In genomic region chr19:5433951-5434350, GRCm38 (mm10) we compare ENCODE assay signal across 8 mouse cellular contexts. TPM values are rescaled to one million over a fixed set of nuclear protein-coding genes. Genes with fewer than 3 reads are reported as not detected.
DNase-seq lines count a peak whose midpoint lies in the region; ATAC-seq and TF ChIP-seq lines count a peak whose summit lies in the region.

No protein-coding gene starts in this region.

- no peak for DNase-seq in heart, postnatal 0 days (ENCODE audit: low spot score)
- DNase-seq in heart, adult 8-10 months (ENCODE audit: low spot score): no peak
- DNase-seq in MEL (ENCODE audit: low read depth, low spot score): no peak
- DNase-seq in hindbrain, embryonic 11.5 days (ENCODE audit: low spot score): no peak
- DNase-seq in liver, postnatal 0 days: no peak
- no peak for DNase-seq in cerebellum, postnatal 36 days
- no peak for DNase-seq in embryo, embryonic 10.5 days (ENCODE audit: low spot score)
- DNase-seq in urinary bladder, adult 18-20 months (ENCODE audit: low spot score in 2 of 2): no peak

- TF ChIP-seq POLR2A in MEL (IDR thresholded peaks at IDR 0.05; ENCODE audit: control insufficient read depth in 1 of 2, insufficient read depth in 1 of 2, low read depth in 1 of 2, low read length in 2 of 2, poor library complexity in 1 of 2): no peak

- peak overlapping the region; percentile 69; the same call in 1 of the 2 replicates for H3K27ac ChIP-seq in heart, postnatal 0 days (ENCODE audit: low read depth)
- H3K27ac ChIP-seq in MEL (ENCODE audit: control insufficient read depth, low read depth, low read length): peak overlapping the region; percentile 53
- no peak overlapping the region for H3K27ac ChIP-seq in hindbrain, embryonic 11.5 days (ENCODE audit: low read depth, low read length)
- peak overlapping the region; percentile 73; the same call in 1 of the 2 replicates for H3K27ac ChIP-seq in liver, postnatal 0 days (ENCODE audit: low read depth)

- WGBS in heart, postnatal 0 days: 41% methylated on average over 7 of the region's 7 CpGs
- 67% methylated on average over 7 of the region's 7 CpGs for WGBS in hindbrain, embryonic 11.5 days
- WGBS in liver, postnatal 0 days (ENCODE audit: insufficient replicate concordance): 59% methylated on average over 7 of the region's 7 CpGs

- no peaks in the 10 kb centered on the region; the same call in 1 of the 2 replicates for H3K79me2 ChIP-seq in MEL (ENCODE audit: control insufficient read depth, insufficient read depth, low read length, poor library complexity)

- ATAC-seq in heart, postnatal 0 days (ENCODE audit: insufficient read depth, low read depth): no peak
- ATAC-seq in hindbrain, embryonic 11.5 days (ENCODE audit: low FRiP score): no peak
- no peak for ATAC-seq in liver, postnatal 0 days

- no peak for TF ChIP-seq CTCF in heart, postnatal 0 days (IDR thresholded peaks at IDR 0.05; ENCODE audit: low read depth)
- no peak for TF ChIP-seq CTCF in MEL (IDR thresholded peaks at IDR 0.05 in 2 of 3, conservative IDR thresholded peaks at IDR 0.05 in 1 of 3; ENCODE audit: control insufficient read depth in 1 of 3, insufficient read depth in 1 of 3, low read depth in 2 of 3, low read length in 3 of 3, poor library complexity in 1 of 3, severe bottlenecking in 1 of 3)
- TF ChIP-seq CTCF in liver, postnatal 0 days (IDR thresholded peaks at IDR 0.05; ENCODE audit: low read depth): no peak

- no peaks in the 10 kb centered on the region for H3K27me3 ChIP-seq in heart, postnatal 0 days (ENCODE audit: control insufficient read depth, insufficient read depth, low read length)
- no peaks in the 10 kb centered on the region for H3K27me3 ChIP-seq in MEL (ENCODE audit: control insufficient read depth in 1 of 2, insufficient read depth in 2 of 2, low read length in 2 of 2)
- no peaks in the 10 kb centered on the region for H3K27me3 ChIP-seq in hindbrain, embryonic 11.5 days (ENCODE audit: control insufficient read depth, insufficient read depth, low read length)
- no peaks in the 10 kb centered on the region for H3K27me3 ChIP-seq in liver, postnatal 0 days (ENCODE audit: insufficient read depth, low read length)

- no peaks in the 10 kb centered on the region for H3K36me3 ChIP-seq in heart, postnatal 0 days (replicated peaks; ENCODE audit: control insufficient read depth, insufficient read depth, low read length)
- H3K36me3 ChIP-seq in MEL (ENCODE audit: control insufficient read depth in 1 of 2, insufficient read depth in 2 of 2, low read length in 2 of 2): peaks cover 0 to 9% of the 10 kb centered on the region in 2 experiments; a peak in 2 of 4 replicates
- H3K36me3 ChIP-seq in hindbrain, embryonic 11.5 days (ENCODE audit: control insufficient read depth, insufficient read depth, low read length): no peaks in the 10 kb centered on the region
- H3K36me3 ChIP-seq in liver, postnatal 0 days (replicated peaks; ENCODE audit: insufficient read depth, low read length): no peaks in the 10 kb centered on the region

- H3K4me1 ChIP-seq in heart, postnatal 0 days (ENCODE audit: control insufficient read depth, insufficient read depth): peaks cover 9% of the 10 kb centered on the region
- H3K4me1 ChIP-seq in MEL (ENCODE audit: control insufficient read depth in 1 of 2, insufficient read depth in 2 of 2, low read length in 2 of 2): peaks cover 5 to 16% of the 10 kb centered on the region in 2 experiments
- no peaks in the 10 kb centered on the region for H3K4me1 ChIP-seq in hindbrain, embryonic 11.5 days (replicated peaks; ENCODE audit: control insufficient read depth, insufficient read depth, low read length)
- H3K4me1 ChIP-seq in liver, postnatal 0 days (ENCODE audit: insufficient read depth): peaks cover 9% of the 10 kb centered on the region

- TF ChIP-seq RAD21 in MEL (IDR thresholded peaks at IDR 0.05; ENCODE audit: low read depth, low read length): no peak

- H3K9ac ChIP-seq in heart, postnatal 0 days (replicated peaks; ENCODE audit: low read depth, low read length): no peak overlapping the region
- H3K9ac ChIP-seq in MEL (ENCODE audit: control insufficient read depth, low read depth, low read length, poor library complexity, severe bottlenecking): peak overlapping the region; percentile 79
- 0 out of 2 replicates have a peak overlapping the region, but pooled peaks have one; percentile 12 for H3K9ac ChIP-seq in hindbrain, embryonic 11.5 days (ENCODE audit: low read depth, low read length)
- H3K9ac ChIP-seq in liver, postnatal 0 days (replicated peaks): no peak overlapping the region

- no peaks in the 10 kb centered on the region for H3K9me3 ChIP-seq in heart, postnatal 0 days (replicated peaks; ENCODE audit: control insufficient read depth, low read length)
- H3K9me3 ChIP-seq in MEL (replicated peaks; ENCODE audit: insufficient read depth, low read length): no peaks in the 10 kb centered on the region
- H3K9me3 ChIP-seq in hindbrain, embryonic 11.5 days (ENCODE audit: control insufficient read depth, low read length): no peaks in the 10 kb centered on the region
- no peaks in the 10 kb centered on the region for H3K9me3 ChIP-seq in liver, postnatal 0 days (ENCODE audit: low read length)

- no peak for TF ChIP-seq EP300 in heart, postnatal 0 days (IDR thresholded peaks at IDR 0.05; ENCODE audit: low read depth)
- no peak for TF ChIP-seq EP300 in MEL (IDR thresholded peaks at IDR 0.05; ENCODE audit: low read depth in 1 of 2, low read length in 2 of 2)
- no peak for TF ChIP-seq EP300 in liver, postnatal 0 days (IDR thresholded peaks at IDR 0.05; ENCODE audit: low read depth)

- no peak overlapping the region for H3K4me3 ChIP-seq in heart, postnatal 0 days (ENCODE audit: low read depth, low read length)
- H3K4me3 ChIP-seq in MEL (ENCODE audit: control insufficient read depth in 1 of 2, insufficient read depth in 1 of 2, low read depth in 2 of 2, low read length in 2 of 2): peak overlapping the region; percentile 70 to 71
- H3K4me3 ChIP-seq in hindbrain, embryonic 11.5 days (ENCODE audit: low read depth, low read length): no peak overlapping the region
- H3K4me3 ChIP-seq in liver, postnatal 0 days (ENCODE audit: low read depth, low read length): no peak overlapping the region

- H3K4me2 ChIP-seq in heart, postnatal 0 days (ENCODE audit: low read depth, low read length): peak overlapping the region; percentile 73
- peak overlapping the region; percentile 27; the same call in 1 of the 2 replicates for H3K4me2 ChIP-seq in hindbrain, embryonic 11.5 days (replicated peaks; ENCODE audit: low read depth, low read length)
- peak overlapping the region; percentile 95 for H3K4me2 ChIP-seq in liver, postnatal 0 days (ENCODE audit: low read depth, low read length)

RNA-seq across cellular contexts. Expression of gene AI837181, which starts 9.0 kb away (rescaled TPM):
- total RNA-seq in heart, postnatal 0 days (2014; rRNA removed; ENCODE audit: low replicate concordance): 47.4 and 59.1 TPM in 2 replicates
- 38.1 and 40.5 TPM in 2 replicates for polyA plus RNA-seq in heart, postnatal 0 days (2015; fragmentation: Nextera tagmentation; extraction: Ambion mirVana)
- total RNA-seq in heart, adult 8-10 months (2022): 10 to 100 TPM; 34.1 to 40.6 (median 36.2) TPM
- total RNA-seq in MEL (2012; rRNA removed): 8.4 and 8.9 TPM in 2 replicates
- 10 to 100 TPM in 1 of 2 experiments, not detected in 1; 41.3 TPM for polyA plus RNA-seq in MEL (2012; ENCODE audit: insufficient read depth in 1 of 2, insufficient read length in 2 of 2, low read depth in 1 of 2, low replicate concordance in 2 of 2, missing spikeins in 1 of 2)
- 33.4 and 35.2 TPM in 2 replicates for polyA plus RNA-seq in hindbrain, embryonic 11.5 days (2014; fragmentation: Nextera tagmentation; extraction: Ambion mirVana)
- 15.8 and 16.1 TPM in 2 replicates for polyA plus RNA-seq in liver, postnatal 0 days (2015; fragmentation: Nextera tagmentation; extraction: Ambion mirVana)

RNA-seq across cellular contexts. Expression of gene Drap1, which starts 9.2 kb away (rescaled TPM):
- total RNA-seq in heart, postnatal 0 days (2014; rRNA removed; ENCODE audit: low replicate concordance): 169 and 171 TPM in 2 replicates
- 328 and 338 TPM in 2 replicates for polyA plus RNA-seq in heart, postnatal 0 days (2015; fragmentation: Nextera tagmentation; extraction: Ambion mirVana)
- total RNA-seq in heart, adult 8-10 months (2022): 100 to 1,000 TPM; 337 to 351 (median 343) TPM
- total RNA-seq in MEL (2012; rRNA removed): 160 and 183 TPM in 2 replicates
- polyA plus RNA-seq in MEL (2012; ENCODE audit: insufficient read depth in 1 of 2, insufficient read length in 2 of 2, low read depth in 1 of 2, low replicate concordance in 2 of 2, missing spikeins in 1 of 2): 100 to 1,000 TPM in 1 of 2 experiments, not detected in 1; 307 TPM
- polyA plus RNA-seq in hindbrain, embryonic 11.5 days (2014; fragmentation: Nextera tagmentation; extraction: Ambion mirVana): 182 and 211 TPM in 2 replicates
- polyA plus RNA-seq in liver, postnatal 0 days (2015; fragmentation: Nextera tagmentation; extraction: Ambion mirVana): 71.5 and 74.2 TPM in 2 replicates

RNA-seq across cellular contexts. Expression of gene Fosl1, which starts 13.4 kb away (rescaled TPM):
- total RNA-seq in heart, postnatal 0 days (2014; rRNA removed; ENCODE audit: low replicate concordance): not detected in 2 replicates
- polyA plus RNA-seq in heart, postnatal 0 days (2015; fragmentation: Nextera tagmentation; extraction: Ambion mirVana): 0.12 TPM in 1 of 2 replicates, not detected in the other
- total RNA-seq in heart, adult 8-10 months (2022): under 1 TPM in 2 of 4 experiments, not detected in 2; 0.14 to 0.23 TPM
- total RNA-seq in MEL (2012; rRNA removed): 1.1 and 2.0 TPM in 2 replicates
- polyA plus RNA-seq in MEL (2012; ENCODE audit: insufficient read depth in 1 of 2, insufficient read length in 2 of 2, low read depth in 1 of 2, low replicate concordance in 2 of 2, missing spikeins in 1 of 2): 1 to 10 TPM in 1 of 2 experiments, not detected in 1; 3.1 TPM
- polyA plus RNA-seq in hindbrain, embryonic 11.5 days (2014; fragmentation: Nextera tagmentation; extraction: Ambion mirVana): 0.13 TPM in 1 of 2 replicates, not detected in the other
- not detected in 2 replicates for polyA plus RNA-seq in liver, postnatal 0 days (2015; fragmentation: Nextera tagmentation; extraction: Ambion mirVana)

RNA-seq across cellular contexts. Expression of gene Ccdc85b, which starts 23.7 kb away (rescaled TPM):
- total RNA-seq in heart, postnatal 0 days (2014; rRNA removed; ENCODE audit: low replicate concordance): 9.2 and 11.3 TPM in 2 replicates
- polyA plus RNA-seq in heart, postnatal 0 days (2015; fragmentation: Nextera tagmentation; extraction: Ambion mirVana): 10.2 and 10.6 TPM in 2 replicates
- 10 to 100 TPM in 1 of 4 experiments, 1 to 10 TPM in 3; 8.3 to 10.4 (median 8.9) TPM for total RNA-seq in heart, adult 8-10 months (2022)
- total RNA-seq in MEL (2012; rRNA removed): 3.6 and 4.1 TPM in 2 replicates
- polyA plus RNA-seq in MEL (2012; ENCODE audit: insufficient read depth in 1 of 2, insufficient read length in 2 of 2, low read depth in 1 of 2, low replicate concordance in 2 of 2, missing spikeins in 1 of 2): 1 to 10 TPM in 1 of 2 experiments, not detected in 1; 7.6 TPM
- 6.6 and 6.9 TPM in 2 replicates for polyA plus RNA-seq in hindbrain, embryonic 11.5 days (2014; fragmentation: Nextera tagmentation; extraction: Ambion mirVana)
- 1.6 and 2.1 TPM in 2 replicates for polyA plus RNA-seq in liver, postnatal 0 days (2015; fragmentation: Nextera tagmentation; extraction: Ambion mirVana)

RNA-seq across cellular contexts. Expression of gene Fibp, which starts 26.5 kb away (rescaled TPM):
- 81.6 and 86.4 TPM in 2 replicates for total RNA-seq in heart, postnatal 0 days (2014; rRNA removed; ENCODE audit: low replicate concordance)
- polyA plus RNA-seq in heart, postnatal 0 days (2015; fragmentation: Nextera tagmentation; extraction: Ambion mirVana): 142 and 146 TPM in 2 replicates
- total RNA-seq in heart, adult 8-10 months (2022): 10 to 100 TPM; 41.3 to 52.3 (median 49.2) TPM
- total RNA-seq in MEL (2012; rRNA removed): 21.9 and 28.3 TPM in 2 replicates
- 10 to 100 TPM in 1 of 2 experiments, not detected in 1; 63.5 TPM for polyA plus RNA-seq in MEL (2012; ENCODE audit: insufficient read depth in 1 of 2, insufficient read length in 2 of 2, low read depth in 1 of 2, low replicate concordance in 2 of 2, missing spikeins in 1 of 2)
- 103 and 119 TPM in 2 replicates for polyA plus RNA-seq in hindbrain, embryonic 11.5 days (2014; fragmentation: Nextera tagmentation; extraction: Ambion mirVana)
- polyA plus RNA-seq in liver, postnatal 0 days (2015; fragmentation: Nextera tagmentation; extraction: Ambion mirVana): 35.6 and 35.7 TPM in 2 replicates

Comparison
In these comparisons a context has a peak if more than half of its experiments do, and no peak if none do; other contexts are left out.
1. H3K4me2 ChIP-seq: peak in every context shown above with its lines; median percentile 95 in liver, postnatal 0 days; 73 in heart, postnatal 0 days; 27 in hindbrain, embryonic 11.5 days.
2. H3K4me3 ChIP-seq: peak in MEL (2 of 2); none in heart, postnatal 0 days (single experiment), hindbrain, embryonic 11.5 days (single experiment) and liver, postnatal 0 days (single experiment).
3. H3K9ac ChIP-seq: peak in MEL (single experiment) and hindbrain, embryonic 11.5 days (single experiment); none in heart, postnatal 0 days (single experiment) and liver, postnatal 0 days (single experiment).